Mouse (Mus musculus) spleen, adult 12 weeks (tissue): Measurements from ENCODE around the gene Pklr.

ENCODE experiments used
- DNase-seq: peaks from one replicate; pipeline ENCODE4 v3.0.0; 2022; ENCODE audit warnings: low spot score

Pklr gene

DNA sequence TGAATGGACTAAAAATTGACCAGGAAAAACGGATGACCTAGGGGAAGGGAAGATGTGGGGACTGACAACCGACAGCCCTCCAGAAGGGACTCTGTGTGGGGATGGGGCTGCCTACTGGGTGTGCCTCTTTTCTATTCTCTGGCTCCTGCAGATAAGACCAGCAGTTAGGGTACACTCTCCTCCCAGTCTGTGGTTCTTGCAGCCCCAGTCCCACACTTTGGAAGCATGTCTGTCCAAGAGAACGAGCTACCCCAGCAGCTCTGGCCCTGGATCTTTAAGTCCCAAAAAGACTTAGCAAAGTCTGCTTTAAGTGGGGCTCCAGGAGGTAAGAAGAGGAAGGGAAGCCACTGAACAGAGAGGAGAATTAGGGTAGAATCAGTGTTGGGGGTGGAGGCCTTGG is at the start of gene Pklr:
TSS of gene Pklr (plus strand) at position 185 of the 400 bp plus-strand sequence.
- no peak for DNase-seq

GRCm38 (mm10) chr3:89087338-89088110 is 48.4 kb upstream of the Pklr start:
- peak; percentile 77 for DNase-seq

DNA sequence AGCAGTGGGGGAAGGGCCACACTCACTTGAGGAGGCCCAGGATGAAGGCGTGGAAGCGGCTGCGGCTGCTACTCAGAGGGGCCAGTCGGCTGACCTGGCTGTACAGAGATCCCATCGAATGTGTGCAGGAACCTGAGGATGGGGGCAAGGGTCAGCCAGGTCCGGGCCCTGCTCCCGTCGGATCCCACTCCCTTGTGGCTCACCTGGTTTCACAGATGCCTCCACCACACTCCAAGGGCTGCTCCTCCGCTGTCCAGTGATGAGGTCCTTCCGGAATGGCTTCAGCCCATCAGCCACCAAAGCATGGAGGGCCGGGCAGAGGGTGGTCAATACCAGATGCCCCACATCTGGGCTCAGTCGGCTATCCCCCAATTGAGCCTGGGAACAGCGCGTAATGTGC is 47.0 kb upstream of the Pklr start:
- DNase-seq, result no peak

- DNase-seq, result peak; percentile 79
Measured at GRCm38 (mm10) chr3:89089882-89090591, 45.9 kb upstream of the Pklr start.

DNA sequence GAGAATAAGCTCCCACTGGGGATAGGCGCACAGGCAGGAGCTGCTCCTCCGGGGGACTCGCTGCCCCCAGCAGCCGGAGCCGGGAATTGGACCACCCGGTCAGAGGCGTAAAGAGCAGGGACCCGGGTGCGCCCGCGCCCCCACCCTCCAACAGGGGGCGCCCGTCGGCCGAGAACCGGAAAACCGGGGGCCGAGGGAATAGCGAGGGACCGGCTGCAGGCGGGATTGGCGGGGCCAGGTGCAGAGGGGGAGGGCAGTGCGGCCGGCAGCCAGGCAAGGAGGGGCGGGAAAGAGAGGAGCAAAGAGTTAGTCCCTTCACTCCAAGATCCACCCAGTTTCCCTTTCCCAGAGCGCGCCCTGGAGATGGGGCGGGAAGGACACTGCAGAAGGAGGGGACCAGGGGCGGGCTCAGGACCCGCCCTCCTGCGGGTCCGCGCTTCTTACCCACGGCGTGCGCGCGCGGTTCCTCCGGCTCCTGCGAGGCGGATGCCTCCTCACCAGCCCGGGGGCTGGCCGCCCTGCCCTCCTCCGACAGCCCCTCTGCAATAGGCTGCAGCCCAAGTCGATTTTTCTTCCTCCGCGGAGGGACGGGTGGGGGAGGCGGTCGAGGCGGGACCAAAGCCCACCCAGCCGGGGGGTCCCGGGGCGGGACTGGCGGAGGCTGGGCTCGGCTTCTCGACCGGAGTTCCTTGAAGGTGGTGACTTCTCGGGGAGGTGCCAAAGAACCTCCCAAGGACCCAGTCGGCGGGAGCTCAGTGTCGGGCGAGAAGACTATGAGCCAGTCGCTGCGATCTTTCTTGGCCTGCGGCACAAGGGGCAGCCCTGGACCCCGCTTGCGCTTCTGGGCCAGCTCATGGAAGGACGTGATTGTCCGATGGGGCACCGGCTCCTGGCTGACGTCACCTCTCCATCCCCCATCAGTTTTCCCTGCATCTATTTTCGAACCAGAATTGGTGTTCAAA is 45.0 kb upstream of the Pklr start:
- peak; percentile 77 for DNase-seq

DNA sequence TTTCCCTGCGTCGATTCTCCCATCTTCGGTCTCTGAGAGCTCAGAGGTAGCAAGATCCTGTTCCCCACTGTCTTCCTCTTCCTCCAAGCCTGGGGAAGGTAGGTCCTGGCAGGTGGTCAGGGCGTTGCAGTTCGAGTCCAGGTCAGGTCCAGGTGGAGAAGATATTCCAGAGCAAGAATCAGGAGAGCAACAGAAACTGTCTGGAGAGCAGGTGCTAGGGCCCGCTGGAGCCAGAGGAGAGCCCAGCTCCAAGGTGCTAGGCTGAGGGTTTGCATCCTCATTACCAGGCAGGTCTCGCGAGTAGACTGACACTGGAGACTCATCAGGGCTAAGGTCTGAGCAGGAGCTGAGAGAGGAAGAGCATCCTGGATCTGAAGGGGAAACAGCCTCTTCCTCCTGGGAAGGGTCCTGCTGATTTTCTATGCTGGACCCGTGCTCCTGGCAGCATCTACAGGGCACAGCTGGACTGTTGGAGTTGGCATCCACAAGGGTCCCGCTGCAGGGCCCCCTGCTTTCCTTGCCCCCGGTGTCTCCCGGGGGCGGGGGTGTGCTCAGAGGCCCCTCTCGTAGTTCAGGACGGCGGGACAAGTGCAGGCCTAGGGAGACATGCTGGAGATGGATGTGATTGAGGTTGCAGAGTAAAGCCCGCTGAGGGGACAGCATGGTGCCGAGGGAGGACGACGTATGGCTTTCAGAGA is 44.0 kb upstream of the Pklr start:
- DNase-seq, result no peak

- DNase-seq, result no peak
Measured at GRCm38 (mm10) chr3:89092509-89093090, 43.3 kb upstream of the Pklr start.

GRCm38 (mm10) chr3:89093175-89093574 is 42.8 kb upstream of the Pklr start, which contains the start of gene Rusc1:
Gene Rusc1, minus strand, starts transcription at chr3:89093311.
- peak; percentile 35 for DNase-seq

DNA sequence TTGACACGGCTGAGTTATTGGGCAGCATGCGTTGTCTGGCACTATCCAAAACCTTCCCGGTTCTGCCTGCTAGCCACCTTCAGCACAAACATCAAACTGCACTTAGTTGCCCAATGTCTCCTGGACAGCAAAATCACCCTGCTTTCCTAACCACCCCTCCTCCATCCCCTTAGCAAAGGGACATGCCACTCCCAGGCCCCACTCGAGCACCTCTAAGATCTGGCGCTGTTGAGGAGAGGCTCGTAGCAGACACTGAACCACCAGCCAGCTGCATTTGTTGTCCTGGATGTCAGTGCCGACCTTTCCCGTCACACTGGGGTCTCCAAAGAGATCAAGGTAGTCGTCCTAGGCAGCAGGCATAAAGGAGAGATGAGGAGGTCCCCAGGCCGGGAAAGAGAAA is 41.9 kb upstream of the Pklr start:
- no peak for DNase-seq

GRCm38 (mm10) chr3:89100811-89101210 is 35.1 kb upstream of the Pklr start, which contains the start of gene Gm43738:
Gene Gm43738, minus strand, starts transcription at chr3:89101099.
- no peak for DNase-seq

- DNase-seq, result no peak
Measured at GRCm38 (mm10) chr3:89101459-89101811, 34.5 kb upstream of the Pklr start.

DNA sequence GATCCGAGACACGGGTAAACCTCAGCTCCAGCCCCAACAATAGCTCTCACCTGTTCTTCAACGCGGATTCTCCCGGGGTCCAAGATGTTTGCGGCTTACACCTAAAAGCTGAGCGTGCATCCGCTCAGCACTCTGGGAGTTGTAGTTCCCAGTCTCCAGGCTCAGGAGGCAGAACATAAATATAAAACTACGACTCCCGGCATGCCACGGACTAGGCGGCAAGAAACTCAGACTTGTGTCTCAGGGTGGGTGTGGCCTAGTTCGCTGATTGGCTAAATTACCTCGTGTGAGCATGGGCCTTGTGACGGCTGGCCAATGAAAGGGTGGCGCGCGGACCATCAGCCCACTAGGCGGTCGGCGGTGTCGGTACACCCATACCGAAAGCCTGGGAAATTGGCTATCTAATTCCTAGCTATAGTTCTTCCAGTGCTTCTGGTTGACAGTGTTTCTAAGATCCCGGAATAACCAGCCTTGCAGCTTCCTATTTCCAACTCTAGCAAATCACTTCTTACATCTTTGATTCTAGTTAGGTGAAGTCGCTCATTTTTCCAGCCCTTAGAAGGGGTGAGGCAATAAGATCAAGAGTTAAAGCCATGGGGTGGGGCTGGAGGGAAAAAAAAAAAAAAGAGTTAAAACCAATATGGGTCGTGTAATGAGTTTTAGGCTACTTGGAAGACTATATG is 34.0 kb upstream of the Pklr start, which contains the start of gene Fdps:
TSS of gene Fdps (minus strand) at position 148 of the 683 bp plus-strand sequence.
- DNase-seq, result peak; percentile 88

- DNase-seq, result no peak
Measured at GRCm38 (mm10) chr3:89102495-89103290, 33.2 kb upstream of the Pklr start.

DNA sequence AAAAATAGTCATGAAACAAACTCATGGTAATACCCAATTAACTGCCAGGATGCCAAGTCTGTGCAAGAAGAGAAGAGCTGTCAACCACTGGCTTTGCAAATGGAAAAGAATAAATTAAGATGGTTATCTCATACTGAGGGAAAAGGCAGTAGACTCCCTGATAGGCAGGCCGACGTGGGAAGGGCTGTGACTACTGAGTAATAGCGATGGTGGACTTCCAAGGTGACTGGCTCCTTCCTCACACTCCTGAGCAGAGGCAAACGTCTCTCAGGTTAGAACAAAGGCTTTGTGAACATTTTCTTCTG is 32.7 kb upstream of the Pklr start:
- no peak for DNase-seq

- DNase-seq, result no peak
Measured at GRCm38 (mm10) chr3:89106881-89107280, 29.1 kb upstream of the Pklr start.

DNA sequence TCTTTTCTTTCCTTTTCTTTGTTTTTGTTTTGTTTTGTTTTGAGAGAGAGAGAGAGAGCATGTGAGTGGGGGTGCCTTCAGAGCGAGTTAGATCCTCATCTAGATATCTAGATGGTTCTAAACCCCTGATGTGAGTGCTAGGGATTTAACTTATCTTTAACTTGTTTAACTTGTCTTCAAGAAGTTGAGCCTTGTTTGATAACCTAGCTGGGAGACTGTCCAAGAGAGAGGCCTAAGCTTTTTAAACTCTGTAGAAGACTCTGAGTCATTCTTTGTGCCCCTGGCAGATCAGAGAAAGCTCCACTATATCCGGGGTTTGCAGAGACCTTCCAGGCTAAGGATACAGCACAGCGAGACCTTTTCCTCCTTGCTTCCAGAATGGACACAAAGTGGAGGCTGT is 28.4 kb upstream of the Pklr start:
- no peak for DNase-seq

DNA sequence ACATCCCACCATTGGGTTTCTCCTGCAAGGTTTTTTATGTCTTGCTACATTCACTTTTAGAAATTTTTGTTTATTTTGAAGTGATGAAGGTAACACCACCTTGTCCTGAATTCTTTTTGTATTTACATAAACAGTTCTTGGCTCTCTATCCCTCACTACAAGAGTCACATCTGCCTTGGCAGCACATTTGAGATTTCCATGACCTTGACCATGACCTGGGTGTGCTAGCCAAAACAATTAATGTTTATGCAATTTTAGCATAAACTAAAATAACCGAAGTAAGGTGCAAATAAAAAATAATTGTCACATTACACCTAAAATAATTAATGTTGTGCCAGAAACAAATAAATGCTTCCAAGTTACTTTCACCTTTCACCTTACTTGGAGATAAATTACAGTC is 27.8 kb upstream of the Pklr start:
- DNase-seq, result no peak

GRCm38 (mm10) chr3:89113058-89113457 is 22.9 kb upstream of the Pklr start:
- DNase-seq, result no peak

GRCm38 (mm10) chr3:89115522-89115921 is 20.4 kb upstream of the Pklr start:
- no peak for DNase-seq

DNA sequence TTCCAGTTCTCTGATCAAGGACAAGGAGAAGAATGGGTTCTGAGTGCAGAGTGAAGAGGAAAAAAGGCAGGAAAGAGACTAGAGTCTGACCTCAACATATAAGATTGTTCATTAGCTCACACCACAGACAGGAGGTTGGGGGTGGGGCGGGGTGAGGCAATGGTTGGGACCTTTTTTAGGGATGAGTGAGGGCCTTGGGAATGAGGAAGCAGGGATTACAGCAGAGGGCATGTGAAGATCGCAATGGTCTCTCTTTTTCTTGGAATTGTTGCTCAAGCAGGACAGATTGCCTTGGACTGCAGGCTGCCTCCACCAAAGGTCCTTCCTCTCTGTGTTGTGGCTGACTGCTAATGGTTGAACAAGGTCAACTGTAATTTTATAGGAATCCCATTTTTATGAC is 12.6 kb upstream of the Pklr start:
- no peak for DNase-seq
